Mouse (Mus musculus) bone marrow, adult 2 months (tissue): ENCODE results near the gene Olfr123.

ENCODE experiments used
- CTCF ChIP-seq: fragments of 200-500 bp; IDR thresholded peaks from 2 replicates; pipeline ENCODE4 v1.5.1; 2011; ENCODE audit warnings: low read length, control low read depth; ENCODE audit not compliant: control insufficient read depth, insufficient read depth
- POLR2A ChIP-seq: fragments of 200-500 bp; IDR thresholded peaks from 2 replicates; pipeline ENCODE4 v1.6.1; 2011; ENCODE audit warnings: low read depth, mild to moderate bottlenecking, control low read depth, low read length, borderline replicate concordance; ENCODE audit not compliant: control insufficient read depth

DNA sequence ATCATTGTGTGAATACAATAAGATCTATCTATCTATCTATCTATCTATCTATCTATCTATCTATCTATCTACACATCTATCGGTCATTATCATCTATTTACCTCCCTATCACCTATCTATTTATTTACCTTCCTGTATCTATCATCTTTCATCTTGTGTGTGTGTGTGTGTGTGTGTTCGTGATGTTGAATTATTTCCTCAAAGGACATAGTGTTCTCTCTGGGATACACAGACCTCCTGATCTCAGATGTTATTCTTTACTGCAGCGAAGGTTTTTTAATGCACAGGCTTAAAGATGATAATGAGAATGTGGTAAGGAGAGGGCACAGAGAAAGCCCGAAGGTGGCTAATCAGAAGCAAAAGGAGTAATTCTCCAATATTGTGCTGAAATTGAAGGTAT lies 25.0 kb upstream of the Olfr123 start, which contains the start of gene Olfr122:
- no peak for TF ChIP-seq POLR2A
- TF ChIP-seq CTCF: no peak
